Mouse (Mus musculus) heart, adult 2 months (tissue): ENCODE data around the gene Tns4. TPM values are rescaled to one million over a fixed set of nuclear protein-coding genes. Genes with fewer than 3 reads are reported as not detected.

Experiments used
- DNase-seq, 2 experiments: peaks; one replicate each; pipeline ENCODE4 v3.0.0; 2021
- H3K27ac ChIP-seq: fragments of 200-600 bp; 2 replicates; pipeline ENCODE4 v1.8.1; 2022
- H3K27me3 ChIP-seq: fragments of 200-500 bp; 2 replicates; pipeline ENCODE4 v1.6.1; 2012; ENCODE audit warnings: mild to moderate bottlenecking, low read length, inconsistent platforms, mixed read lengths; ENCODE audit not compliant: control insufficient read depth, insufficient read depth
- H3K36me3 ChIP-seq: fragments of 200-500 bp; 2 replicates; pipeline ENCODE4 v1.6.1; 2012; ENCODE audit warnings: low read length, inconsistent platforms; ENCODE audit not compliant: control insufficient read depth, insufficient read depth
- H3K4me1 ChIP-seq: fragments of 200-500 bp; 2 replicates; pipeline ENCODE4 v1.6.1; 2011; ENCODE audit warnings: low read length; ENCODE audit not compliant: control insufficient read depth, insufficient read depth
- H3K4me3 ChIP-seq: fragments of 200-600 bp; 2 replicates; pipeline ENCODE4 v1.8.1; 2022
- H3K79me2 ChIP-seq: fragments of 200-500 bp; replicated peaks from 2 replicates; pipeline ENCODE4 v1.6.1; 2012; ENCODE audit warnings: mild to moderate bottlenecking, inconsistent platforms, low read length, moderate library complexity, mixed read lengths; ENCODE audit not compliant: control insufficient read depth, insufficient read depth
- H3K9ac ChIP-seq: fragments of 200-500 bp; 2 replicates; pipeline ENCODE4 v1.6.1; 2012; ENCODE audit warnings: low read depth, mild to moderate bottlenecking, control low read depth, inconsistent platforms, low read length, mixed read lengths
- CTCF ChIP-seq: fragments of 200-600 bp; IDR thresholded peaks from 2 replicates; pipeline ENCODE4 v1.8.1; 2022; ENCODE audit warnings: antibody characterized with exemption, mild to moderate bottlenecking, moderate library complexity
- EP300 ChIP-seq: fragments of 200-500 bp; IDR thresholded peaks from 2 replicates; pipeline ENCODE4 v1.6.1; 2011; ENCODE audit warnings: low read depth, low read length, control low read depth; ENCODE audit not compliant: insufficient read depth
- POLR2A ChIP-seq: fragments of 200-500 bp; IDR thresholded peaks from 2 replicates; pipeline ENCODE4 v1.6.1; 2011; ENCODE audit warnings: mild to moderate bottlenecking, low read depth, low read length, control low read depth; ENCODE audit not compliant: insufficient read depth
- WGBS: fragments of 180-500 bp; shearing (Covaris S2); methylation state at CpG from one replicate; pipeline ENCODE4 v1.1.7; 2018; 5-methylcytosine and 5-hydroxymethylcytosine counted together
- intact Hi-C: fragments of 180-260 bp; cut with DNase I; formaldehyde crosslinking; loops from one replicate; pipeline ENCODE4 v1.15.1; 2025
- polyA plus RNA-seq: library from polyadenylated mRNA; depleted of rRNA; stranded (reverse); fragments of >200 nt; gene quantifications from 2 replicates; pipeline ENCODE4 v1.2.3, GENCODE M21; 2012; rRNA removed
- total RNA-seq, 2 experiments: library from RNA; stranded (reverse); gene quantifications; 2 replicates each; pipeline ENCODE4 v1.2.3; 2021

Tns4 gene
- total and polyA plus RNA-seq, 3 experiments, result 0.16 to 0.49 (median 0.23) TPM

- intact Hi-C loops, result no loop called here
These were observed 69.3 kb downstream of the Tns4 start for GRCm38 (mm10) chr11:99019844-99020243.

More at GRCm38 (mm10) chr11:99019844-99020243, 69.3 kb downstream of the Tns4 start:
- Histone ChIP-seq H3K4me3 (no peak overlapping the region), H3K9ac (no peak overlapping the region), H3K4me1 (no peaks in the 10 kb centered on the region), H3K27ac (no peak overlapping the region), H3K79me2 (no peaks in the 10 kb centered on the region), H3K27me3 (no peaks in the 10 kb centered on the region), H3K36me3 (no peaks in the 10 kb centered on the region)
- no peak for DNase-seq
- WGBS, result 93% methylated on average over 6 of the region's 6 CpGs
- no peak for TF ChIP-seq CTCF
- TF ChIP-seq EP300, result no peak
- no peak for TF ChIP-seq POLR2A

Other genes with a start within 250 kb of the Tns4 start
- gene Wipf2, start 225.7 kb downstream of the Tns4 start, total RNA-seq, result 1 to 10 TPM; 9.1 to 9.6 TPM
- gene Wipf2, start 225.7 kb downstream of the Tns4 start, polyA plus RNA-seq, result 4.0 and 5.1 TPM in 2 replicates
- gene Cdc6, start 181.5 kb downstream of the Tns4 start, total RNA-seq, result under 1 TPM; 0.13 to 0.32 TPM
- gene Cdc6, start 181.5 kb downstream of the Tns4 start, polyA plus RNA-seq, result 0.14 and 0.26 TPM in 2 replicates
- gene Rara, start 161.5 kb downstream of the Tns4 start, total RNA-seq, result 10 to 100 TPM; 10.1 to 12.8 TPM
- 7.1 and 10.9 TPM in 2 replicates for gene Rara, start 161.5 kb downstream of the Tns4 start, polyA plus RNA-seq
- under 1 TPM; 0.27 to 0.31 TPM for gene Gjd3, start 106.3 kb downstream of the Tns4 start, total RNA-seq
- gene Gjd3, start 106.3 kb downstream of the Tns4 start, polyA plus RNA-seq, result 0.94 and 1.6 TPM in 2 replicates
- 1 to 10 TPM; 1.4 to 2.3 TPM for gene Top2a, start 65.1 kb downstream of the Tns4 start, total RNA-seq
- gene Top2a, start 65.1 kb downstream of the Tns4 start, polyA plus RNA-seq, result 0.27 and 0.56 TPM in 2 replicates
- gene Igfbp4, start 48.1 kb downstream of the Tns4 start, total RNA-seq, result 10 to 100 TPM; 81.8 to 84.2 TPM
- gene Igfbp4, start 48.1 kb downstream of the Tns4 start, polyA plus RNA-seq, result 163 and 216 TPM in 2 replicates
- gene Ccr7, start 65.8 kb upstream of the Tns4 start, total RNA-seq, result under 1 TPM; 0.29 to 0.59 TPM
- gene Ccr7, start 65.8 kb upstream of the Tns4 start, polyA plus RNA-seq, result 2.6 and 2.7 TPM in 2 replicates
- gene Smarce1, start 141.7 kb upstream of the Tns4 start, total RNA-seq, result 10 to 100 TPM; 41.8 to 44.6 TPM
- 22.2 and 29.3 TPM in 2 replicates for gene Smarce1, start 141.7 kb upstream of the Tns4 start, polyA plus RNA-seq
- 10 to 100 TPM; 26.9 to 31.0 TPM for gene Krt222, start 154.8 kb upstream of the Tns4 start, total RNA-seq
- gene Krt222, start 154.8 kb upstream of the Tns4 start, polyA plus RNA-seq, result 6.8 and 12.7 TPM in 2 replicates
- gene Krt24, start 196.0 kb upstream of the Tns4 start, total RNA-seq, result not detected
- gene Krt24, start 196.0 kb upstream of the Tns4 start, polyA plus RNA-seq, result not detected in 2 replicates
- not detected for gene Krt25, start 233.6 kb upstream of the Tns4 start, total RNA-seq
- not detected in 2 replicates for gene Krt25, start 233.6 kb upstream of the Tns4 start, polyA plus RNA-seq
- not detected for gene Krt26, start 248.7 kb upstream of the Tns4 start, total RNA-seq
- not detected in 2 replicates for gene Krt26, start 248.7 kb upstream of the Tns4 start, polyA plus RNA-seq